Mouse (Mus musculus) splenic B cell, adult 2 months (primary cell): ENCODE data around the gene Nr1d2.
"Not testable (repeated sequence)": the region's sequence is repeated elsewhere in the genome, so short reads cannot be mapped to it uniquely, and the experiment has no call there.

Experiments
- DNase-seq: peaks from one replicate; pipeline ENCODE4 v3.0.0-alpha.2; 2011; ENCODE audit warnings: low read depth, low spot score
- H3K27me3 ChIP-seq: 2 replicates; pipeline ENCODE4 v1.6.1; 2012; ENCODE audit warnings: mild to moderate bottlenecking, low read length, moderate library complexity, mixed read lengths; ENCODE audit not compliant: control insufficient read depth, poor library complexity, insufficient read depth, severe bottlenecking
- H3K36me3 ChIP-seq: 2 replicates; pipeline ENCODE4 v1.6.1; 2012; ENCODE audit warnings: mild to moderate bottlenecking, low read length, moderate library complexity, mixed read lengths; ENCODE audit not compliant: control insufficient read depth, poor library complexity, insufficient read depth, severe bottlenecking

Gene Nr1d2

DNA sequence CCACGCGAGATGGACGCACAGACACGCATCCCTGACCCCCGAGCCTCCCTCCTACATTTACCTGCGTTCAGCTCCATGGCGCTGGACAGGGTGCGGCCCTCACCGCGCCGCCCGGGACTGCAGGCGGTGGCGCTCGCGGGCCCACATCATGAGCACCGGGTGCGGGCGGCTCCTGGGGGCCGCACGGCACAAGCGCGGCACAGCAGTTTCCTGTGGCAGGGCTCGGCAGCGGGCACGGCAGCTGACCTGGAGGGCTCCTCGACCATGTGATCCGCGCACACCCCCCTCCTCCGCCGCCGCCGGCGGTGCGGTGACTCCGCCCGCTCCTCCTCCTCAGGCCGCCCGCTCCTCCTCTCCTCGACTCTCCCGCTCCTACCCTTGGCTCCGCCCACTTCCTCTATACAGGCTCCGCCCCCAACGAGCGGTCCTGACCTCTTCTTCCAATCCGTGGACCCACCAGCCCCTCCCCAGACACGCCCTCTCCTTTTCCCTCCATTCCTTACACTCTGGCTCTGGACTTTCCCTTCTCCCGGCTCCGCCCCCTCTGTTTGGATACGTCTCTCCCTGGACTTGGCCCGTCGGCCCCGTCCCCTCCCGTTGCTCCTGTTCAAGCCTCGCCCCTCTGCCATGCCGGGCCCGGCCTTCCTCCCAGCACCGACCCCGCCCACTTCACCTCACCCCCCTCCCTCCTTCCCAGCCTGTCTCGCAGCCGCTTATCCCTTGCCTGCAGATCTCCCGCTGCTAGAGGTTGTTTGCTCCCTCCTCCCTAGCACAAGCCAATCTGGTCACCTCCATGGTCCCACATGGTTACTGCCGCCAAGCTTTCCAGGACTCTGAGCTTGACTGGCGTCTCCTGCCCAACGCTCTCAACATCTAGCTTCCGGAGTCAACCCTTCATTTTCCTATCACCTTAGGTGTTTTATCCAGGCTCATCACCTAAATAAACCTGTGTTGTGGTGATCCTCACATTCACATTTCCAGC is at the start of gene Nr1d2:
Gene Nr1d2, minus strand, starts transcription at position 378 of the 982 bp plus-strand sequence.
- Histone ChIP-seq H3K27me3 (no peaks in the 10 kb centered on the region), H3K36me3 (no peaks in the 10 kb centered on the region)
- peak; percentile 97 for DNase-seq

DNA sequence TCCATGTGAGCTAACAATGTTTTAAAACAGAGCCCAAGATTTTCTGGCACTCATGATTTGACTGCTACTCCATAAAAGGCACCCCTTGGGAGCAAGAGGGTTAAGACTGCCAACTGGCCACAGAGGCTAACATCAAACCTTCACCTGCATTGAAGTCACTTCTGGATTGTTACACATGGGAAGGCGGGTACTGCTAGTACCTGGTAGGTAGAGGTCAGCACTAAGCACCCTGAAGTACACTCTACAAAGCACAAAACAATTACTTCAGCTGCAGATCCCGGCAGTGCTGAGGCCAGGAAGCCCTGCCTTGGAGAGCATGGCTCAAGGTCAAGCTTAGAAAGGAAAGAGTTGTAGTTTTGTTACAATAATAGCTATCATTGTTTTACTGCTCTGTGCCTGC is 48.5 kb upstream of the Nr1d2 start:
- Histone ChIP-seq H3K36me3 (0 out of 2 replicates have a peak, but pooled peaks cover under 1% of the 10 kb centered on the region), H3K27me3 (no peaks in the 10 kb centered on the region)
- no peak for DNase-seq

DNA sequence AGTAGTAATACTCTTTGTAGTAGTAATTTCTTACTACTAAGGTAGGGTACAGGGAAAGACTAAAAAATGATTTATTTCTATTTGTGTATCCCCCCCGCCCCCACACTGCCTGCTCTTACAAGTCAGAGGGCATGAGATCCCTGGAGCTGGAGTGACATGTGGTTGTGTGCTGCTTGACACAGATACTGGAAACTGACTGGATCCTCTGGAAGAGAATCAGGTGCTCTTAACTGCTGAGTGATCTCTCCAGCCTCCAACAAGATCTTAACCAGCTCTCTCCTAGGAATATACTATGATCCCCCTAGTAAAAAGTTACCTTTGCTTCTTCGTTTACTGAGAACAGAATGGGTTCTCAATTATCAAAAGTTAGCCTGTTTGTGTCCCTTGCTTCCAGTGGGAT is 47.5 kb upstream of the Nr1d2 start:
- Histone ChIP-seq H3K27me3 (no peaks in the 10 kb centered on the region), H3K36me3 (0 out of 2 replicates have a peak, but pooled peaks cover 2% of the 10 kb centered on the region)
- no peak for DNase-seq

DNA sequence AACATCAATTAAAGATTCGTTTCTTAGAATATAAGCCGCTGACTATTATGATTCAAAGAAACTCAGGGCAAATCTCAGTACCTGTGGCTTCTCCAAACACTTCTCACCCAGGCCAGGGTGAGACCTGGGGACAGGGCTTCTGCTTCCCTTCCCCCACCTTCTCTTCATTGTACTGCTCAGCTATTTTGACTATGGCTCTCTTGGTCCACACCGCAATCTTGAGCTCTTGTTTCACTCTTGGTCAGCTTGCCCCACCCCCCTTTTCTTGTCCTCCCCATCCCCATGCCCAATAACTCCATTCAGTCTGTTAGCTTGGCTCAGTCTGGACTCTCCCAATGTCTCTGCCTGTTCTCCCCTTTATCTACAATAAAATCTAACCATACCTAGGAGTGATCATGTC is 46.5 kb upstream of the Nr1d2 start:
- no peak for DNase-seq
- Histone ChIP-seq H3K27me3 (no peaks in the 10 kb centered on the region), H3K36me3 (0 out of 2 replicates have a peak, but pooled peaks cover 3% of the 10 kb centered on the region)

DNA sequence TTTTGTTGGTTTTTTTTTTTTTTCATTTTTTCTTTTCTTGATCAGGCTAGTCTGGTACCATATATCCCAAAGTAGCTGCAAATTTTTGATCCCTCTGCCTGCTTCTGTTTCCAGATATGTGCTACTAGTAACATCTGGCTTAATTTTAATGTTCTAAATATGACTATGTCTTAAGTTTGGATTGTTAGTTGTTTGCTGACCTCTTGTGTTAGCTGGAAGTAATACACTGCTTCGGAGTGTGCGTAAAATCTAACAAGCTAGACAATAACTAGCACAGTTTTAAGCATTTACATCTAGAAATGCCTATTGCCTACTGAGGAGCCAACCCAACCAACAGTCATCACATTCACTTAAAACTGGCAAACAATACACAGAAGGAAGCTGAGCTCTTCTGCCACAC is 45.7 kb upstream of the Nr1d2 start:
- DNase-seq = peak; percentile 48
- peaks cover 8% of the 10 kb centered on the region; the same call in 1 of the 2 replicates for H3K36me3 ChIP-seq
- no peaks in the 10 kb centered on the region for H3K27me3 ChIP-seq

DNA sequence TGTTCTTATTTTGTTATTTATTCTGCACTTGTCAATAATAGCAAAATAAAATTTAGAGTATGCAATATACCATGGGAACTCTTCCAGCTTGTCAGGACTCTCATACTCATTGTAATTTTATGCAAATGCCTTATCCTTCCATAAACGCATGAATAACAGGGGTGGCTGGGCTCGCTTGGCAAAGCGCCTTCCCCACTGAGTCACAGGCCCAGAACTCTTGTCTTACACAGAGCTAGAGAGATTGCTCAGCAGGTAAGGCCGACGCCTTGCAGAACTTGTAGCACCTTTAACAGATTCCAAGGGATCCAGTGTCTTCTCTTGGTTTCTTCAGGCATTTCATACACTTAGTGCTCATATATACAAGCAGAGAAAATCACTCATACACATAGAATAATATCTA is 41.4 kb upstream of the Nr1d2 start:
- H3K36me3 ChIP-seq = peaks cover 8% of the 10 kb centered on the region
- DNase-seq = no peak
- no peaks in the 10 kb centered on the region for H3K27me3 ChIP-seq

DNA sequence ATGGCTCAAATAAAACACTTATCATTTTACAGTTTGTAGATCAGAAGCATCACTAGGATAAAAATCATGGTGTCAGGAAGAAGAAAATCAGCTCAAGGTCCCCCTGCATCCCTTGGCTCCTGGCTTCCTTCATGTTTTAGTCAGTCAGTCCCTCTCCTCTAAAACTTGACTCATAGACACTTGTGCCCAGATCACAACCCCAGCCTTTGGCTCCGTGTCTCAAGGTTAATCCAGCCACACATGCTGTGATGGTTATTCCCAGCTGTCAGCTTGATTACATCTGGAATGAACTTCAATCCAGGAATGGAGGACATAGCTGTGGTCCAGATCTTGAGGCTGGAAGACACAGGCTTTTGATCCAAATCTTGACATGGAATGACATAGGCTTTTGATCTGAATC is 35.6 kb upstream of the Nr1d2 start:
- Histone ChIP-seq H3K27me3 (no peaks in the 10 kb centered on the region), H3K36me3 (no peaks in the 10 kb centered on the region; the same call in 1 of the 2 replicates)
- DNase-seq = no peak

DNA sequence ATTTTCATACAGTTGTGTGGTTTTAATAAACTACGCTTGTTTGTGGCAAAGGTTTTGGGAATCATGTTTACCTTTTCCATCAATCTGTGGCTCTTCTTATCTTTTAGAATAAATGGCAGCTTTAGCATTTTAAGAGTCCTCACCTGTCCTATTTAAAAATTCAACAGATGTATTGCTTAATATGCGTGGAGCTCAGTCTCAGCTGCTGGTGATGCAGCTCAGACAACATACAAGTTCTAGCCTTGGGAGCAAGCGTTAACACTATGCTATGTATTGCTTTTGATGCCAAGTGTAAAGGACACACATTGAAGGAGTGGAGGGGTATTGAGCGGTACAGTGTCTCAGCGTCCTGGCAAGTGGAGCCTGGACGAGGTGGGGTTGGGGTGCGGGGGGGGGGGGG is 32.7 kb upstream of the Nr1d2 start:
- H3K27me3 ChIP-seq = no peaks in the 10 kb centered on the region
- peak; percentile 13 for DNase-seq
- H3K36me3 ChIP-seq = peaks cover 3% of the 10 kb centered on the region; the same call in 1 of the 2 replicates

DNA sequence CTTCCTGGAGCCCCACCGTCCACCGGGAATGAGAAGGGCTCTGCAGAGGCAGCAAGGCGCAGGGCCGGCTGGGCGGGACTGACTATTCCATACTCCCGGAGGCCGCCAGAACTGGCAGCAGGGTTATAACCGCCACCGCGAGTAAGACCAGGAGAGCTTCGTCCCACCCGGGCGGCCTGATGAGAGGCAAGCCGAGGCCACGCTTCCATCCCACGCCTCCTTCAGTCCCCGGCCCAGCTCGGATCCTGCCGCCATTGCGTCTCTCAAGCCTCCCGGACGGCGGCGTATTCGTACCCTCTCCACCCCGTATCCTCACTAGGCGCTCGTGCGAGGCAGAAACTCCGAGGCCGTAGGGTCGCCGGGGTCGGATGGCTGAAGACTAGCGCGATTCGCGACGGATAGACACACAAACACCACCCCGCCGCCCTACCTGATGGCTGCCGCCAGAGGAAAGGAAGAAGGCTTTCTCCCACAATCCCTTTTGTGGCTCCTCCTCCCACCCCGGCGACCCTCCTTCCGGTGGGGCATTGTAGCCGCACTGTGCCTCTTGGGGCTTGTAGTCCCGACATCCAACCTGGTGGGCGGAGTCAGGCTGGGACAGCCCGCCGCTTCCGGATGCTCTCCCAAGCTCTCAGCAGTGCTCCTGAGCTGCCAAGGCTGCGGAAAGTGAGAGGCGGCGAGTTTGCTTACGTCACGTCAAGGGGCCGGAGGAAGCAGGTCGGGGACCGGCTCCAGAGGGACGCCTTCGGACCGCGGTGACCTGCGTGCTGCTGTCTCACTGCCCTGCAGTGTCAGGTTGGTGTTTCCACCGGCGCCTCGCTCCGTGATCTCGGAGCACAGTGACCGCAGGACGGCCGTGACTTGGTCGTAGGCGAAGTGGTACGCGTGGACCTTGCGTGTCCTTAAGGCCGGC is 31.9 kb upstream of the Nr1d2 start, which contains the start of the genes Nkiras1 and Rpl15:
Gene Nkiras1, plus strand, starts transcription at position 608 of the 913 bp plus-strand sequence.
Gene Rpl15, minus strand, starts transcription at position 863 of the 913 bp plus-strand sequence.
- peaks cover 3% of the 10 kb centered on the region; the same call in 1 of the 2 replicates for H3K36me3 ChIP-seq
- DNase-seq = peak; percentile 97
- no peaks in the 10 kb centered on the region for H3K27me3 ChIP-seq

DNA sequence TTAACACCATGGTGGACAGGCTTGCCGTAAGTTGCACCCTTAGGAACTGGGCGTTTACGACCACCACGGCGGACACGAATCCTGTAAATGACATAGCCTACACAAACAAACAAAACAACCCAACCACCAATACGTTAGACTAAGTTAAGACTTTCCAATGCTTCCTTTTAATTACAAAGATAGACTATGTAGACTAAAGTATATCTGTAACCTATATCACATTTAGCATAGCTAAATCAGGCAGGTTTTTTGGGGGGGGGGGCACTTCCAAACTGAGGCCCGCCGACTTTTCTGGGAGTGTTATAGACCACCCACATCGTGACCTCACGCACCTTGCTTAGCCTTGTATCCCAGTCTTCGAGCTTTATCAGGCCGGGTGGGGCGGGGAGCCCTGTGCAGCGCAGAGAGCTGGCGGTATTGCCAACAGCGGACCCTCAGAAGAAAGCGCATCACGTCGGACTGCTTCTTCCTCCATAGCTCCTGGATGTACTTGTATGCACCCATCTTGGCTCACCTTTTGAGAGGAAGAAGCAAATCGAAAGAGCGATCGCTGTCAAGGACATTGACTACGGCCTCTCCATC is 31.1 kb upstream of the Nr1d2 start:
- not testable (repeated sequence) for H3K27me3 ChIP-seq, DNase-seq, H3K36me3 ChIP-seq

DNA sequence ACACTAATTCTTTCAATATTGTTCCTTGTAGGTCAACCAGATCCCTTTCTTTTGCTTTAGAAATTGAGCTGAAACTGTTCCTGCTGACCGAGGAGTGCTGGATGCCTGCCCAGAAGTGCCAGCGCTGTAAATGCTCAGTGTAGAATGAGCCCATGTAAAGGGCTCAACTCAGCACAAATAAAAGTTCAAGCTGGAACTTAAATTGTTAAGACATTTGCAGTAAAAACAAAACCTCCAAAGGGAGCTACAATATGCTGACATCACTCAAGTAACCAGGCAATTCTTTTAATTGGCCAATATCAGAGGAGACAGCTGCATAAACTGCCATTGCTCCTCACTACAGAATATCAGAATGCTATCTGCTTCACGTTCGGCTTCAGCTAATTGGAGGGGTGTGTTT is 24.5 kb upstream of the Nr1d2 start:
- no peak for DNase-seq

DNA sequence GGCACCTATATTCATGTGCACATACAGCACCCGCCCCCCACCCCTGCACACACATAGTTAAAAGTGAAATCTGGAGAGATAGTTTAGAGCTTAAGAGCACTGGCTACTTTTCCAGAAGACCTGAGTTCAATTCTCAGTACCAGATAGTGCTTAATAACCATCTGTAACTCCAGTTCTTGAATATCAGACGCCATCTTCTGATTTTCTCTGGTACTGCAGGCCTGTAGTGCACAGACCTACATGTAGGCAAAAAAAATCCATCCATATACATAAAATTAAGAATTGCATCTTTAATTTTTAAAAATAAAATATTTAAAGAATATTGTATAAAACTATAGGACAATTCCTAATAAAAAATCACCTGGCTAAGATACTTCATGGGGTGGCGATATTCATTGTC is 22.3 kb upstream of the Nr1d2 start:
- Histone ChIP-seq H3K36me3 (no peaks in the 10 kb centered on the region), H3K27me3 (no peaks in the 10 kb centered on the region)
- DNase-seq = peak; percentile 14

More for the DNA sequence above, 24.5 kb upstream of the Nr1d2 start:
- Histone ChIP-seq H3K27me3 (no peaks in the 10 kb centered on the region), H3K36me3 (peaks cover 3% of the 10 kb centered on the region; the same call in 1 of the 2 replicates)

DNA sequence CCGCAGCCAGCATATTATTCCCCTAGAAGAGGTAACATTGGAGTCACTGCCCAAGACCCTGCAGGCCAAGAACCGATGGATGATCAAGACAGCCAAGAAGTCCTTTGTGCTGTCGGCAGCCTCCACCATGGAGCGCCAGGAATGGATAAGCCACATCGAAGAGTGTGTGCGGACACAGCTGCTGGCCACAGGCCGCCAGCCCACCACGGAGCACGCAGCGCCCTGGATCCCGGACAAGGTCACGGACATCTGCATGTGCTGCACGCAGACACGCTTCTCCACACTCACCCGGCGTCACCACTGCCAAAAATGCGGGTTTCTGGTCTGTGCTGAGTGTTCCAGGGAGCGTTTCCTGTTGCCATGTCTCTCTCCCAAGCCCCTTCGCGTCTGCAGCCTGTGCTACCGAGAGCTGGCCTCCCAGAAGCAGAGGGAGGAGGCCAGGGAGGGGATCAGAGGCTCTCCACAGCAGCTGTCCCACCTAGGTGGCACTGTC is 3.8 kb upstream of the Nr1d2 start:
- H3K27me3 ChIP-seq = no peaks in the 10 kb centered on the region
- DNase-seq = no peak
- H3K36me3 ChIP-seq = no peaks in the 10 kb centered on the region

DNA sequence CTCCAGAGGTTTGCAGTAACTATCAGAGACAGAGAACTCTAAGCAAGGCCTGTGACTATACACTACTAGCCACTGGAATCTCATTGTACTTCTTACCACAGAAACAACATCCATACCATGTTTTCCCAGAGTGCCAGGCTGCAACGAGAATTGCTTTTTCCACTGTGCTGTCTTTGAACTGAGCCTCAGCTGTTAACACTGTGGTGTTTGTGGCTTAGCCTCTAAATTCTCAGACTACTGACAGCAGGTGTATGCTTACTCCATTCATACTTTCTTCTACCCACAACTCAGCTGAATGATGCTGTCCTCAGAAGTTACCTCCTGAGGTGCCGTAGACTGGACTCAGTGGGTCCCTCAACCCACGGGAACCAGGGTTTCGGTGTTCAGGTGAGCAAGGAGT is 2.9 kb upstream of the Nr1d2 start:
- Histone ChIP-seq H3K36me3 (no peaks in the 10 kb centered on the region), H3K27me3 (no peaks in the 10 kb centered on the region)
- no peak for DNase-seq
